8 mouse cellular contexts compared by ENCODE assay signal in genomic region chr13:101768630-101768991, GRCm38 (mm10). TPM values are rescaled to one million over a fixed set of nuclear protein-coding genes. Genes with fewer than 3 reads are reported as not detected.
DNase-seq lines count a peak whose midpoint lies in the region; ATAC-seq and TF ChIP-seq lines count a peak whose summit lies in the region.

No protein-coding gene starts in this region.

- TF ChIP-seq EP300 in MEL (IDR thresholded peaks at IDR 0.05; ENCODE audit: low read depth in 1 of 2, low read length in 2 of 2) = 0 out of 4 replicates have a peak, but pooled peaks of 1 of the 2 experiments have one; percentile 4

- H3K27me3 ChIP-seq in MEL (ENCODE audit: control insufficient read depth in 1 of 2, insufficient read depth in 2 of 2, low read length in 2 of 2) = no peaks in the 10 kb centered on the region
- H3K27me3 ChIP-seq in forebrain, postnatal 0 days (ENCODE audit: insufficient read depth, low read length) = no peaks in the 10 kb centered on the region

- H3K4me3 ChIP-seq in MEL (ENCODE audit: control insufficient read depth in 1 of 2, insufficient read depth in 1 of 2, low read depth in 2 of 2, low read length in 2 of 2) = peak overlapping the region; percentile 56 to 82
- peak overlapping the region; percentile 98 for H3K4me3 ChIP-seq in forebrain, postnatal 0 days (ENCODE audit: low read depth, low read length)
- H3K4me3 ChIP-seq in lung, adult 2 months (replicated peaks; ENCODE audit: extremely low read depth, low read depth, low read length) = peak overlapping the region; percentile 72

- peak overlapping the region; percentile 67 for H3K9ac ChIP-seq in MEL (ENCODE audit: control insufficient read depth, low read depth, low read length, poor library complexity, severe bottlenecking)
- peak overlapping the region; percentile 94 for H3K9ac ChIP-seq in forebrain, postnatal 0 days

- no peak for TF ChIP-seq RAD21 in MEL (IDR thresholded peaks at IDR 0.05; ENCODE audit: low read depth, low read length)

- WGBS in forebrain, postnatal 0 days = under 1% methylated on average over 17 of the region's 17 CpGs
- 2% methylated on average over 17 of the region's 17 CpGs for WGBS in lung, adult 2 months

- TF ChIP-seq POLR2A in MEL (IDR thresholded peaks at IDR 0.05; ENCODE audit: control insufficient read depth in 1 of 2, insufficient read depth in 1 of 2, low read depth in 1 of 2, low read length in 2 of 2, poor library complexity in 1 of 2) = peak in 1 of 2 experiments; percentile 19; a peak in 1 of 4 replicates
- no peak; the same call in 1 of the 2 replicates for TF ChIP-seq POLR2A in lung, adult 2 months (IDR thresholded peaks at IDR 0.05; ENCODE audit: borderline replicate concordance, extremely low read depth, low read depth, low read length)

- intact Hi-C loops in heart, postnatal 36 days (cut with DNase I) = loop anchor here (2.0 to 5.0 kb wide), 2 partner anchors 32 to 224 kb away; no protein-coding TSS in a partner anchor

- H3K36me3 ChIP-seq in MEL (ENCODE audit: control insufficient read depth in 1 of 2, insufficient read depth in 2 of 2, low read length in 2 of 2) = peaks cover 1 to 40% of the 10 kb centered on the region in 2 experiments; a peak in 3 of 4 replicates
- no peaks in the 10 kb centered on the region for H3K36me3 ChIP-seq in forebrain, postnatal 0 days (ENCODE audit: insufficient read depth)

- peak; percentile 6 for ATAC-seq in forebrain, postnatal 0 days

- peak overlapping the region; percentile 94 for H3K4me2 ChIP-seq in forebrain, postnatal 0 days (ENCODE audit: low read depth)

- H3K9me3 ChIP-seq in MEL (replicated peaks; ENCODE audit: insufficient read depth, low read length) = no peaks in the 10 kb centered on the region
- no peaks in the 10 kb centered on the region for H3K9me3 ChIP-seq in forebrain, postnatal 0 days (ENCODE audit: low read length)

- H3K4me1 ChIP-seq in MEL (ENCODE audit: control insufficient read depth in 1 of 2, insufficient read depth in 2 of 2, low read length in 2 of 2) = peaks cover 15 to 21% of the 10 kb centered on the region in 2 experiments
- H3K4me1 ChIP-seq in forebrain, postnatal 0 days (ENCODE audit: insufficient read depth) = peaks cover 15% of the 10 kb centered on the region
- H3K4me1 ChIP-seq in lung, adult 2 months (ENCODE audit: control insufficient read depth, insufficient read depth, low read length) = peaks cover 15% of the 10 kb centered on the region

- peaks cover 42% of the 10 kb centered on the region for H3K79me2 ChIP-seq in MEL (ENCODE audit: control insufficient read depth, insufficient read depth, low read length, poor library complexity)

- no peak for TF ChIP-seq CTCF in MEL (IDR thresholded peaks at IDR 0.05 in 2 of 3, conservative IDR thresholded peaks at IDR 0.05 in 1 of 3; ENCODE audit: control insufficient read depth in 1 of 3, insufficient read depth in 1 of 3, low read depth in 2 of 3, low read length in 3 of 3, poor library complexity in 1 of 3, severe bottlenecking in 1 of 3)
- TF ChIP-seq CTCF in forebrain, postnatal 0 days (IDR thresholded peaks at IDR 0.05; ENCODE audit: low read depth) = no peak; the same call in 1 of the 2 replicates
- TF ChIP-seq CTCF in lung, adult 2 months (IDR thresholded peaks at IDR 0.05; ENCODE audit: insufficient read depth, low read length) = no peak

- peak; percentile 78 for DNase-seq in MEL (ENCODE audit: low read depth, low spot score)
- DNase-seq in cerebellum, adult 18-20 months = peak; percentile 76 to 81
- DNase-seq in forebrain, postnatal 0 days = peak; percentile 52
- peak; percentile 68 to 85 for DNase-seq in heart, postnatal 36 days
- peak; percentile 54 to 65 for DNase-seq in layer of hippocampus, adult 8-10 months (ENCODE audit: low spot score in 2 of 2)
- DNase-seq in lung, adult 2 months = peak; percentile 81
- DNase-seq in ovary, postnatal 14 days (ENCODE audit: low spot score) = peak; percentile 61
- peak; percentile 60 for DNase-seq in thymus, postnatal 4 days

- H3K27ac ChIP-seq in MEL (ENCODE audit: control insufficient read depth, low read depth, low read length) = peak overlapping the region; percentile 40
- H3K27ac ChIP-seq in forebrain, postnatal 0 days (ENCODE audit: low read depth, low read length) = peak overlapping the region; percentile 95

TF ChIP-seq in MEL, 35 proteins besides CTCF, POLR2A, EP300 and RAD21:
- no peak for TF ChIP-seq CHD2 (IDR thresholded peaks at IDR 0.05; ENCODE audit: low read length)
- TF ChIP-seq USF2 (IDR thresholded peaks at IDR 0.05; ENCODE audit: borderline replicate concordance in 1 of 2, insufficient read depth in 1 of 2, low read depth in 1 of 2, low read length in 2 of 2) = no peak
- 0 out of 2 replicates have a peak, but pooled peaks have one; percentile 0 for TF ChIP-seq ZKSCAN1 (IDR thresholded peaks at IDR 0.05; ENCODE audit: low read depth, low read length)
- peak; percentile 26; the same call in 1 of the 2 replicates for TF ChIP-seq HCFC1 (IDR thresholded peaks at IDR 0.05; ENCODE audit: low read depth, low read length)
- peak; percentile 14; the same call in 1 of the 2 replicates for TF ChIP-seq NELFE (IDR thresholded peaks at IDR 0.05; ENCODE audit: low read depth, low read length)
- TF ChIP-seq MAX (IDR thresholded peaks at IDR 0.05; ENCODE audit: low read length) = no peak

RNA-seq across cellular contexts. Expression of gene Pik3r1, which starts 0.6 kb away (rescaled TPM):
- 41.4 TPM in 2 replicates for total RNA-seq in MEL (2012; rRNA removed)
- polyA plus RNA-seq in MEL (2012; ENCODE audit: insufficient read depth in 1 of 2, insufficient read length in 2 of 2, low read depth in 1 of 2, low replicate concordance in 2 of 2, missing spikeins in 1 of 2) = 100 to 1,000 TPM in 1 of 2 experiments, 10 to 100 TPM in 1; 23.8 to 116 TPM
- 112 and 117 TPM in 2 replicates for total RNA-seq in forebrain, postnatal 0 days (2014; rRNA removed)
- 36.1 and 50.2 TPM in 2 replicates for polyA plus RNA-seq in forebrain, postnatal 0 days (2015; fragmentation: Nextera tagmentation; extraction: Ambion mirVana)
- total RNA-seq in heart, postnatal 36 days (2021) = 100 to 1,000 TPM; 102 to 142 TPM
- total RNA-seq in layer of hippocampus, adult 8-10 months (2022) = 10 to 100 TPM; 73.3 to 88.6 (median 79.4) TPM
- 15.6 and 25.9 TPM in 2 replicates for polyA plus RNA-seq in lung, adult 2 months (2012; rRNA removed)

Comparison
In these comparisons a context has a peak if more than half of its experiments do, and no peak if none do; other contexts are left out.
1. Peak in every context shown above with its lines: DNase-seq, ATAC-seq, H3K4me3 ChIP-seq and H3K27ac ChIP-seq.